Mouse (Mus musculus) heart, postnatal 0 days (tissue): ENCODE measurements around the gene Sbno1.

ENCODE experiments used
- CTCF ChIP-seq: IDR thresholded peaks from 2 replicates; pipeline ENCODE4 v1.5.1; 2016; ENCODE audit warnings: antibody characterized with exemption, control low read depth, low read depth
- EP300 ChIP-seq: IDR thresholded peaks from 2 replicates; pipeline ENCODE4 v1.6.1; 2016; ENCODE audit warnings: antibody characterized with exemption, low read depth

DNA sequence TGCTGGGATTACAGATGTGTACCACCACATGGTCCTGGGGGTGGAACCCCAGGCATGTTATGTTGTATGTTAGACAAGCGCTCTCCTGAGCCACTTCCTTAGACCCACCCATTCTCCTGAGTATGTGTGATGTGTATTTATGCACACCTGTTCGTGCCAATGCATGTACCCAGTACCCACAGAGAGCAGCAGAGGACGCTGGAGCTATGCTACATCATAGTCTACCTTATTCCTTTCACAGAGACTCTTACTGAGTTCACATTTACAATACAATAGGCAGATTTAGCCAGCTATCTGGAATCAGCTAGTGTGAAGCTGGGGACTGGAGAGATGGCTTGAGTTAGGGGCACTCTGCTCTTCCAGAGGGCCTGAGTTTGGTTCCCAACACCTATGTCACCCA lies 69.1 kb downstream of the Sbno1 start:
- TF ChIP-seq CTCF (no peak), EP300 (no peak)
